Mouse (Mus musculus): ENCODE measurements around the gene Cdiptos.

Gene Cdiptos

DNA sequence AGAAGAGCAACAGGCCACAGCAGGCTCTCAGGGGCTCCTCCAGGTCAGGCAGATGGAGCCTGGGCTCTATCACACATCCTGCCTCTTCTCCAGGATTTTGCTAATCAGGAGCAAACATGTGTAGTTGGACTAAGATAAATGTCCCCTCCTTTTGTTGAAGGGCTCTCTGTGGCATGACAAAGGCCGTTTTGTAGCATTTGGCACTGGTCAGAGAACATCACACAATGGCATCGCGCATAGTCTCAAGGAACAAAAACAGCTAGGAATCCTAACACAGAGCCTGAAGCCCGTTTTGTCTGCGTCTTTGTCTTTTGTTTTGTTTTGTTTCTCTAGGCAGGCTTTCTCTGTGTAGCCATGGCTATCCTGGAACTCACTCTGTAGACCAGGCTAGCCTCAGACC is 51.9 kb downstream of the Cdiptos start:
- DNase-seq (ENCODE audit: low spot score), result no peak

- peak; percentile 46 for DNase-seq (ENCODE audit: low spot score)
Observed at GRCm38 (mm10) chr7:126922624-126923060, 53.3 kb downstream of the Cdiptos start, which contains the start of gene Tmem219. TSS of gene Tmem219 (minus strand) at chr7:126922917.

Measured in urinary bladder, postnatal 14 days (tissue).